Mouse (Mus musculus): ENCODE results near the gene Rpp14. TPM values are rescaled to one million over a fixed set of nuclear protein-coding genes. Genes with fewer than 3 reads are reported as not detected.
"Not testable (repeated sequence)": the region's sequence is repeated elsewhere in the genome, so short reads cannot be mapped to it uniquely, and the experiment has no call there.

The Rpp14 gene
- total RNA-seq, 2 experiments from 2014 or later = 21.4 to 22.7 TPM

DNA sequence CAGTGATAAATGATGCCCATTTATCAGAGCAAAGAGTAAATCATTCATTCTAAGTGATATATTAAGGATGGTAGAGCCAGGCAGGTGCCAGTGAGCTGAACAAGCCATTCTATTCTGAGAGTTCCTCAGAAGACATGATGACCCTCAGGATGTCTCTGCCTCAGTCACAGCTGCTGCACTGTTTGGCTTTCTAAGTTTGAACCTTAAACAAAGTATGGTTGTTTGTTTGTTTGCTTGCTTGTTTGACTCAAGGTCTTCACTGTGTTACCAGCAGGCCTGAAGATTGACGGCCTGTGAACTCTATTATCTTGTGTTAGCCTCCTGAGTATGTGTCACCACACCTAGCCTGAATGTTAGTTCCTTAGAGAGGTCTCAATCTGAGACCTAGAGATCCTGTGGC, 34.6 kb downstream of the Rpp14 start:
- no peak for DNase-seq

DNA sequence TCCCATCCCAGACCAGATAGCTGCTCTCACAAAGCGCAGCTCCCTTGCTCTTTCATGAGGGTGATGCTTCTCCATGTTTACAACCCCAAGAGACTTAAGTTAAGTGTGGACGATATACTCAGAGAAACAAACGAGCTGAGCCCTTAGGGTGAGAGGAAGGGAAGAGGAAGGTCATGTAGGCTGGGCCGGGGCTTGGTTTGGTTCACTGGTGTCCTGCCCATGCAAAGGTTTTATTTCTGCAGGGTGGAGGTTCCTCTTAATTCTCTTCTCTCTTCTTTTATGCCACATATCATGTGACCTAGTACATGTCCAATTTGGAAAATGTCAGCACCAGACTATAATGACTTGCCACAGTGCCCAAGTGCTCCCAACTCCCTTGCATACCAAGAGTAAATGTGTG, 35.6 kb downstream of the Rpp14 start:
- DNase-seq = no peak

DNA sequence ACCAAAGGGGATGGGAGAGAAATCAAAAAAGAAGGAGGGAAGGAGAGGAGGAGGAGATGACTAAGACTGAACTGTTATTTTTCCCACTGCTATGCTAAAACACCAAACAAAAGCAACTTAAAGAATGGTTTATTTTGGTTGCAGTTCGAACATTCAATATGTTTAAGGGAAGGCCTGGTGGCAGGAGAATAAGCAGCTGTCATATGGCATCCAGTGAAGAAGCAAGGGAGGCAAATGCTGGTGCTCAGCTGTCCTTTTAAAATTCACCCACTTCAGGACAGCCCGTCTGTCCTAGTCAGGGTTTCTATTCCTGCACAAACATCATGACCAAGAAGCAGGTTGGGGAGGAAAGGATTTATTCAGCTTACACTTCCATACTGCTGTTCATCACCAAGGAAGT, 37.2 kb downstream of the Rpp14 start:
- no peak for DNase-seq

DNA sequence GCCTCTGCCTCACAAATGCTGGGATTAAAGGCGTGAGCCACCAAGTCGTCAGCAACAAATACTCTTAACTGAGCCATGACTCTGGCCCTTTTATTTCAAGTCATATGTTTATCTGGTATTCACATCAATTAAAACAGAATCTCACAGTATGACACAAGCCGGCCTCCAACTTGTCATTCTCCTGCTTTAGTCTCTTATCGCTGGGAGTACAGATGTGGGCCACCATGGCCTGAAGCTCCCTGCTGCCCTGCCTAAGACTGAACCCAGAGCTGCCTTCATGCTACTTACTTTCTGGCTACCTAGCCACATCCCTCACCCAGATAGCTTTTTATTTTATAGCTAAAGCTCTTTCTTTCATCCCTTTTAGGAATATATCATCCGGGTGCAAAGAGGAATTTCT, 39.3 kb downstream of the Rpp14 start:
- DNase-seq = no peak

DNA sequence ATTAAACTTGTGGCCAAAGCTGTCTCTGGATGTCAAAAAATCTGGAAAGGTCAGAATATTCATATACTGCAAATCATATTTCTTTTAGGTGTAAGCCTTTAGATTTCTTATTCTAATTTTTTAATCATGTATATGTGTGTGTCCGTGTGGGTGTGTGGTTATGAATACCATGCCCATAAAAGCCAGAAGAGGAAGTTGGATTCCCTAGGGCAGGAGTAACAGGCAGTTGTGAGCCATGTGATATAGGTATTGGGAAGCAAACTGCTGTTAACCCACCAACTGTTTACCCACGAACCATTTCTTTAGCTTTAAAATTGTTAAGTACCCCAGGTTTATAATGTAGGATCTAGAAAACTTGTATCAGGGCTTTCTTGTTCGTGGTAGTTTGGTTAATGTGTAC, 39.7 kb downstream of the Rpp14 start:
- no peak for DNase-seq

DNA sequence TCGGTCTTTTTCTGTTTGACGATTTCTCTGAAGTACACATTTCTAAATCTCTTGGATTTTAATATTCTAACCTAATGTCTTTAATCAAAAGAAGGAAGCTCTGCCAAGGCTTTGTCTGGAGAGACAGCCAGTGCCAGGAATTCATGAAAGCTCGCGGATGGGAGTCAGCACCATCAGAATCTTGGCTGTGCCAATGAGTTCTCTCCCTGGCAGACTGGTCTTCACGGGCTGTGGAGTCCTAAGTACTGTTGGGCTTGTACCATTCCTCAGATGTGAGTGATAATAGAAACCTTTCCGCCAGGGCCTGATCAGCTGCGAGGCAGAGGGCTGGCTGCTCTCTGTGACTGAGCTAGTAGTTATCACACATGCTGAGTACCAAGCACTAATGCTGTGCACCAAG, 43.0 kb downstream of the Rpp14 start:
- DNase-seq = no peak

DNA sequence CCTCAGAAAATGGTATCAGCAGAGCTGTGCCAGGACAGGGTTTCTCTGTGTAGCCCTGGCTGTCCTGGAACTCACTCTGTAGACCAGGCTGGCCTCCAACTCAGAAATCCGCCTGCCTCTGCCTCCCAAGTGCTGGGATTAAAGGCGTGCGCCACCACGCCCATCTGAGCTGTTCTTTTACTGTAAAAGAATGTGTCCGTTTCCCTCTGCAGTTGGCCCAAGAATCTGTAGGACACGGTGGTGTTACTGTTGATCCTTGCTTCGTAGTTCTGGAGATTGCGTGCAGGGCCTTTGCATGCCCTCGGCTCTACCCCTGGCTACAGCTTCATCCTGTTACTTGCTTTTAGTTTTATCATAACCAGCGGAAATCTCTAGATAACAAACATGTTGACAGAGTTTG, 43.4 kb downstream of the Rpp14 start:
- DNase-seq = not testable (repeated sequence)

DNA sequence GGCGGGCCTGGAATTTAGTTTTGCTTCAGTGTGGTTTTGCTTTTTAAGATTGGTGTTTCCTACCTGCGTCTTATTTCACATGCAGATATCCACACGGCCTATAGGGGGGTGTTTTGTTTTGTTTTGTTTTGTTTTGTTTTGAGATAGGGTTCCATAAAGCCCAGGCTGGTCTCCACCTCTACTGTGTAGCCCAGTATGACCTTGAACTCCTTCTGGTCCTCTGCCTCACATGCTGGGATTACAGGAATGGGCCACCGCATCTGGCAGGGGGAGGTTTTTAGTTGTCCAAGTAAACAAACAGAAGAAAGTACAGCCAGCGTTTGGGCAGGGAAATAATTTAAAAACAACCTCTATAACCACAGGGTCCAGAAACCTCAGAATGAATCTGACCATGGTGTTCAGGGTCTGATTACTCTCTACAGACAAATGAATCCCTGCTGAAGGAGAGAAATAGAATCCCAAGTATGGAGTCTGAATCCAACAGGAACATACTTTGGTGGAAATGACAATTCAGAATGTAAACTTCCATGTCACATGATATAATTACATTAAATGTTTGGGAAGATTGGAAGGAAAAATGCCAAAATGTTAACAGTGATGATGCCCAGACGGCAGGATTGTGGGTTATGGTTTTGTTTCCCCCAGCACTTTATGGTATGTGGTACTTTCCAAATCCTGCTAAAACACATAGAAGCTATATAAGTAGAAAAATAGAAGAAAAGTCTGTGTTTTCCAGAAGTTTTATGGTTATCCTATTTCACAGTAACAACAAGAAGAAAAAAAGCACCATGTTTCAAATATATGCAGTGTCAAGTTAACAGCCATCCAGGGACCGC, 44.1 kb downstream of the Rpp14 start:
- DNase-seq = no peak

DNA sequence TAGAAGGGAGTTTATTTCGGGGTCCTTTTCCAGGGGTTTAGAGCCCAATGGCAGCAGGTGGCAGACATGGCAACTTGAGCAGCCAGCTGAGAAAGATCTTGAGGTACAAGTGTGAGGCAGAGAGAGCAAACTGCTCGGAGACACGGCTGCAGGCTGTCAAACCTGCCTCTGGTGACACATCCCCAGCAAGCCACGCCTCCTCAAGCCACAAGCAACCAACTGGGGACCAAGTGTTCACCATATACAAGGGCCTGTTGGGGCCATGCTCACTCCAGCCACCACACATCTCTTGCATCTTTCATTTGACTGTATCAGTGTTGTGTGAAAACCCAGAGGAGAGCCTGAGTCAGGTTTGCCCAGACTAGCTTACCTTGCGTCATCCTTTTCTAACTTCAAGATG, 47.8 kb downstream of the Rpp14 start:
- no peak for DNase-seq

DNA sequence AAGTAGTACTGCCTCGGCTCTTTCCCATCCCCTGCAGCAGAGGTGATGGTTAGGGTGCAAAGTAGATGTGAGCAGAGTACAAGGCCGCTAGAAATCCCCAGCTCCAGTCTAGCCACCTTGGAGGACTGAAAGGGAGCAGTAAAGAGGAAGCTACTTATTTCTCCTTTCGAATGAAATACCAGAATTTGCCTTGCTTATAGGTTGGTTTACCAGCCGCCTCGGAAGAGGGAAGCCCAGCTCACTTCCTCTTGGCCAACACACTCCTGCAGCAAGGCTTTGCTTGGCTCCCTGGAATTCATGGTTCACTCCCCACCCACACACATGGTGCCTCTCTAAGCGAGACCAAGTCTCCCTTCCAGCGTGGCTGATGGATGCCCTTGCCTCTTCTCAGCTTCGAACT, 52.6 kb downstream of the Rpp14 start:
- no peak for DNase-seq

DNA sequence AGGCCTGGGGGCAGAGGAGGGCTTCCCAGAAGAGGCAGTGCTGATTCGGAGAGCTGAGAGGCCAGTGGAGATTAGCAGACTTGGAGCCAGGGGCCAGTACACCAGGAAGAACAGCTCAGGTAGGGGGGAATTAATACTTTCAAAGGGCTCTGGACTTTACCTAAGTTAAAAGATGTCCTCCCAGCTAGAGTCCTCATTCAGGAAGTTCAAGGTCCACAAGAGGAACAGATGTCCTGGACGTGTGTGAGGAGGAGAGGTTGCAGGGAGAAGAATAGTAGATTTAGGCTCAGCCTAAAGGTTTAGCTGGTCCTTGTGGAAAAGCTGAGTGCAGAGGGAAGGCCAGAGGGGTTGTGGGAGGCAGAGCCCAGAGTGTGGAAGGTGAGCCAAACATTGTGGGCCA, 54.1 kb downstream of the Rpp14 start:
- DNase-seq = no peak

DNA sequence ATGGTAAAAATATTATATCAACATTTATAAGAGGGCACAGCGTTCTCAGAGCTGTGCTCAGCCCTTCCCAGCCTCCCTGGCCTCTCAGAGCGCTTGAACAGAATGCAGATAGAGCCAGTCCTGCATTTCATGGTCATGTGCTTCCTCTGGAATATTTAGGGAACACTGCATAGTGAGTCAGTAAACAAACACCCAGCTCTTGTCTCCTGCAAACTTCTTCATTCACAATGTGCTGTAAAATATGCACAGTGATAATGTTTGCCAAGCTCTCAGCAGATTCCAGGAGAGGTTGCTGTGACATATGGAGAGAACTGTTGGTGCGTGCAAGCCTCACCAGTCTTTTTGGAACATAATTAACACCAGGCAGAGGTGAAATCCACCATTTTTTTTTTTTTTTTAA, 55.0 kb downstream of the Rpp14 start:
- no peak for DNase-seq

DNA sequence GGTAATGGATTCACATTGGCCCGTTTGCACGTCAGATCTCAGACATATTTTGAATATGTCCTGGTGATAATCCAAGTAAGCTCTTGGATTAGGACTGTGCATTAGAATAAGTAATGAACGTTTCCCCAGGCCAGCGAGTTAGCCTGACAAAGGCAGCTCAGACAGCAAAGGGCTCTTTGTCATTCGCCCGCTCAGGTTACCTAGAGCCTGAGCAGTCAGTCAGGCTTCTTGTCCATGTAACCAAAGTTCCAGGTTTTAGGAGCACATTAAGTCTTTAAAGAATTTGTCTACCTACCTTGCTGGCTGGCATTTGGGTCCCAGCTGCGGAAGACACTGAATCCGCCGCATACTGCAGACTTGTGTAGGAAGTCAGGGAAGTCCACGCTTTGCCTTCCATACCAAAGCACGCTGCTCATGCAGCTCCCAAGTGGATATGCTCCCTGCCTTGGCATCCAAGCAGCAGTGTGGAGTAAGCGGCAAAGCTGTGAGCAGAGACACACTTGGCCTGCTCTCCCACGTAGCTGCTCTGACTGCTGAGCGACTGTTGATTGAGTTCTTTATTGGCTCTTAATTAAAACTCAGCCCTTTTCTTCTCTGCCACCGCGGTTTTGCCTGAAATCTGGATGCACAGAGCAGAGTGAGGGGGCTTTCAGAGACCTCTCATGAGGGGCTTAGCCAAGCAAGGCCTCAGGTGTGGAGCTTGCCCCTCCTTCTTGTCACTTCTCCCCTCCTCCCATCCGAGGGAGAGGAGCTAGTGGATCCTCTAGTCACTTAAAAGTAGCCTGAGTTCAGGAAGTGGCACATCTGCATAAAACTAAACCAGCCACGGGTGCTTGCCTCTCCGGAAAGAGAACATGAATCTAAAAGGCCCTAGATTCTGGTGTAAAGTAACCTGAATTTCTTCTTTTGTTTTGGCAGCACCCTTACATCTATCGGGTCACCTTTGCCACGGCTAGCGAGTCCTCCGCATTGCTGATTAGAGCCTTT, 59.9 kb downstream of the Rpp14 start:
- DNase-seq = no peak

DNA sequence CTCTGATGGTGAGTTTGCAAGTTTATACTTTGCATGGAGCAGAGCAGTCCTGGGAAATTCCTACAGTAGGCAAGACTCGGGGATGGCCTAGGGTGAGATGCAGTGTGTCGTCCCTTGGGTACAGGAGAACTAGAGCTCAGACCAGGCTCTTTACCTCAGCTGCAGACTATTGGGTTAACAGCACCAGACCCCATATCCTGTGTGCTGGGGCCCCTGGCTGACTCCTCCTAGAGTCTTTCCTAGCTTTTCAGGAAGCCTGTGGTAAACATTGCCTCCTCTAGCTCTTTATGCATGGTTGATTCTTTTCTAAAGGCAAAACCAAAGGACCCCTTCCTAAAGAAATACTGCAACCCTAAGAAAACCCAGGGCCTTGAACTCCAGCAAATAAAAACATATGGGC, 61.0 kb downstream of the Rpp14 start:
- no peak for DNase-seq

Other genes starting within 250 kb of the Rpp14 start
- gene Gm45521, start 123.1 kb upstream of the Rpp14 start, total RNA-seq (2021) = not detected
- under 1 TPM; 0.05 to 0.11 TPM for gene Dnase1l3, start 85.8 kb upstream of the Rpp14 start, total RNA-seq (2021)
- gene Abhd6, start 77.5 kb upstream of the Rpp14 start, total RNA-seq (2021) = 1 to 10 TPM; 2.8 TPM
- gene Pxk, start 17.8 kb downstream of the Rpp14 start, total RNA-seq (2021) = 10 to 100 TPM; 12.4 to 15.2 TPM
- 100 to 1,000 TPM; 310 to 359 TPM for gene Pdhb, start 92.7 kb downstream of the Rpp14 start, total RNA-seq (2021)
- 1 to 10 TPM; 8.8 to 9.3 TPM for gene Kctd6, start 133.8 kb downstream of the Rpp14 start, total RNA-seq (2021)
- under 1 TPM in 1 of 2 experiments, not detected in 1; 0.70 TPM for gene Acox2, start 179.0 kb downstream of the Rpp14 start, total RNA-seq (2021)
- 1 to 10 TPM; 1.7 to 4.4 TPM for gene Fam107a, start 237.7 kb downstream of the Rpp14 start, total RNA-seq (2021)